Mouse (Mus musculus) brain, embryonic 14.5 days (tissue): ENCODE results near the gene Kctd21.

ENCODE experiments used
- CTCF ChIP-seq: fragments of 200-500 bp; IDR thresholded peaks from 2 replicates; pipeline ENCODE4 v1.5.1; 2012; ENCODE audit warnings: inconsistent platforms, mild to moderate bottlenecking, moderate library complexity, borderline replicate concordance; ENCODE audit not compliant: insufficient read depth, insufficient read length; ENCODE audit errors: extremely low read depth
- POLR2A ChIP-seq: fragments of 200-500 bp; IDR thresholded peaks from 2 replicates; pipeline ENCODE4 v1.6.1; 2012; ENCODE audit warnings: mild to moderate bottlenecking, inconsistent platforms, borderline replicate concordance; ENCODE audit not compliant: poor library complexity, insufficient read depth, insufficient read length, severe bottlenecking; ENCODE audit errors: extremely low read depth

- no peak for TF ChIP-seq CTCF
- TF ChIP-seq POLR2A: no peak
Measured at GRCm38 (mm10) chr7:97350891-97351290, 18.8 kb downstream of the Kctd21 start.
